Mouse (Mus musculus): ENCODE measurements around the gene Pced1a.

DNA sequence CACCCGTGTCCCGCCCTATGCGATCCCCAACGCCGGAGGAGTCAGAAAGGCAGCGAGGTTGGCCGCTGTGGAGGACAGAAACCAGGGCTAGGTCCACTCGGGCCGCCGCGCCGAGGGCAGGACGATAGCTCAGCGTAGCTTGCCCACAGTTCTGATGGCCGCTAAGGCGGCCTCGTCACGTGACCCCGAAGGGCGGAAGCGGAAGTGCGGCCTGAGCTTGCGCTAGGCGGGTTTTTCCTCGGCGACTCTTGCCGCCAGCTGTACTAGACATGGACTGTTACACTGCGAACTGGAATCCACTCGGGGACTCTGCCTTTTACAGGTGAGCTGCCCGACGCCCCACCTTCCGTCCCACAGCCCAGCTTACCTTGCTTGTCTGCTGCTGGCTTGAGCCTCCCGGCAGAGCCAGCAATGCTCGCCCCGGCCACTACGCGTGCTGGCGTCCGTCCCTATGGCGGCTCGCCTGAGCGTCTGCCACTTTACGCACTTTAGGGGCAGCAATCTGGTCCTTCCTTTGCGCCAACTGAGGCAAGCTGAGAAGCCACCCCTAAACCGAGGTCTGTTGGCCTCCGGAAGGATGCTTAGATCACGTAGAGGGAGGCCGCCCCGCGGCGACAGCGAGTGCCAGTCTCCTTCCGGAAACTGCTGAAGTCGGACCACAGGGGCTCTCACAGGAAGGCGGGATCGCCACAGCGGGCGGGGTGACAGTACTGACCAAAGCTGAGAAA, at the start of gene Pced1a, which contains the start of gene Vps16:
- TF ChIP-seq POLR2A (IDR thresholded peaks at IDR 0.05; ENCODE audit: extremely low read depth, insufficient read depth, low read length) (peak; percentile 55), CTCF (IDR thresholded peaks at IDR 0.05; ENCODE audit: low read depth, low read length) (peak; percentile 70)

All from liver, adult 2 months (tissue).